Mouse (Mus musculus) gastrocnemius, postnatal 36 days (tissue): ENCODE data around the gene Robo3. TPM values are rescaled to one million over a fixed set of nuclear protein-coding genes. Genes with fewer than 3 reads are reported as not detected.

ENCODE experiments used
- DNase-seq, 2 experiments: peaks; one replicate each; pipeline ENCODE4 v3.0.0; 2022
- intact Hi-C: fragments of 180-260 bp; cut with DNase I; formaldehyde crosslinking; loops from one replicate; pipeline ENCODE4 v1.15.1; 2025
- total RNA-seq, 2 experiments: library from RNA; stranded (reverse); gene quantifications; 2 replicates each; pipeline ENCODE4 v1.2.3; 2021

The Robo3 gene
- total RNA-seq, 2 experiments from 2014 or later = not detected

DNA sequence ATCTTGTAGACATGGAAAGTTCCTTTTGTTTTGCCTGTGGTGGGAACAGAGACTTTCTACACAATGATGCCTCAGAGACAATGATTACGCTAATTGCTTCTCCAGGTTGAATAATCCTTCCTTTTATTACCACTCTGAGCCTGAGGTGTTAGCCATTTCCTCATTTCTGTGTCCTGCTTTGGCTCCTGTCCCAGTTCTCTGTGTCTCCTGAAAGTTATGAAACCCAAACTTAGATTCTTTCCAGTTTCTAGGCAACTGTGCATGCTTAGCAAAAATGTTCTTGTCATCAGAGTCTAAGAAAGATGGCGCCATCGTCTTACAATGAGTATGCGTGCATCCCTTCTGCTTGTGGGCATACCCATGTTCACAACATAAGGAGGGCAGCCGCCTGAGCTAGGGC is 57.3 kb downstream of the Robo3 start:
- intact Hi-C loops = no loop called here
- no peak for DNase-seq

DNA sequence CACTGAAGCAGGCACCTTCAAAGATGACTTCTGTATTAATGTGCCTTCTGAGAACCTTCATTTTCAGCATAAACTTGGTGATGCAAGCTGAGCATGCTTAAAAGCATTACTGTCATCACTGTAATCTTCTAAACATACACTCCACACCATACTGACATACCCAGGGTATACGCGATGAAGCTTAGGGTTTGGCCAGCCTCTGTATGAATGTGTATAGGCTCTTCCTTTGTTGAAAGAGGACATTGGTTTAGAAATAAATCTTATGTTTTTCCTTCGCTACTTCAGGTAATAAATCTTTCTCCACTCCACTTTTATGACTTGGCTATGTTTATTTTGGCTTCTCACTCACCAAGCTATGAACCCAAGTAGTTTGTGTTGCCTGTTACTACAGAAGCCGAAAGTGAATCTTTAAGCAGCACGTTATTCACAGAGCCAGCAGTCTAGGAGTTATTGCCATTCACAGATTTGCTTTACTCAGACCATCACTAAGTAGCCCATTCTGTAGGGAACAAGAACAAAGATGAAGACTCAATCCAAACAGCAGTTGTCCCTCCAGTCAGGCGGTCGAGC is 61.7 kb downstream of the Robo3 start:
- intact Hi-C loops = no loop called here
- no peak for DNase-seq

GRCm38 (mm10) chr9:37368860-37369259 is 64.2 kb downstream of the Robo3 start:
- no peak for DNase-seq

GRCm38 (mm10) chr9:37368081-37368830 is 64.8 kb downstream of the Robo3 start:
- DNase-seq = no peak
- intact Hi-C loops = no loop called here

More at GRCm38 (mm10) chr9:37368860-37369259, 64.2 kb downstream of the Robo3 start:
- intact Hi-C loops = no loop called here

DNA sequence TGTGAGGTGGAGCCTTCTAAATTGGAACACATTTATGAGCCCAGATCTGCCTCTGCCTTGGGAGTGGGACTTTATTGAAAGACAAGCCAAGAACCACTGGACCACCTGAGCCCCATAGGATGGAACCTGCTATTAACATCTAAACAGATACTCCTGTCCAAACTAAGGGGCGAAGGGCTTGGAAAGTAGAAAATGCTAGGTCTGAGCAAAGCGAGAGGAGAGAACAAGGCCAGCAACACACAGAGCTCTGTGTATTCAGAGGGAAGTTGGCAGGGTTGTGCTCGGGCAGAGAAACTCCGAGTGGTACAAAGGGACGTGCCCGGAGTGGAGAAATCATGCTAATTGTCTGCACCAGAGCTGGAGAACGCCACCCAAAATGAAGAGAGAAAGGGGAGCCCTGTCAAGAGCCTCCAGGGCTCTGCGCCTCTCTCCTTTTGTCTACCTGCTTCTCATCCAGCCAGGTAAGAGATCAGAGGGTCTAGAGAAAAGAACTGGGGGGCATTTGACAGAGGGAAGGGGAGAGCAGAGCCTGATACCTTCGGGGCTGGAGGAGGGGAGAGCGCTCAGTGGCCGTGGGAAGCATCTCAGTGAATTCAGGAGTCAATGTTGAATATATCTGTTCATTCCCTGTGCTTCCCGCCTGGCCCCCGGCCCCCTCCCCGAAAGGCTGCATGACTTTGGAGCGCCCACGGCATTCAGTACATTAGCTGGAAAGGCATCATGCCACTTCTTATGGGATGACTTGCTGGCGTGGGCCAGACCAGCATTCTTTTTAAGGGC is 65.6 kb downstream of the Robo3 start, which contains the start of gene Hepacam:
Hepacam (plus strand) TSS at position 51 of the 780 bp plus-strand sequence.
- DNase-seq = no peak
- intact Hi-C loops = no loop called here

- intact Hi-C loops = no loop called here
- no peak for DNase-seq
These were observed 67.3 kb downstream of the Robo3 start for GRCm38 (mm10) chr9:37365706-37366105.

Other genes with a start within 250 kb of the Robo3 start
- 1 to 10 TPM; 2.0 to 2.5 TPM for gene Tmem218, start 225.0 kb downstream of the Robo3 start, total RNA-seq
- gene Slc37a2, start 177.5 kb downstream of the Robo3 start, total RNA-seq = under 1 TPM; 0.64 to 0.79 TPM
- 1 to 10 TPM; 1.1 to 1.5 TPM for gene Ccdc15, start 84.8 kb downstream of the Robo3 start, total RNA-seq
- gene Hepacam, start 65.9 kb downstream of the Robo3 start, total RNA-seq = under 1 TPM; 0.08 to 0.52 TPM
- 1 to 10 TPM; 8.2 to 8.6 TPM for gene Robo4, start 31.3 kb downstream of the Robo3 start, total RNA-seq
- gene Msantd2, start 56.1 kb upstream of the Robo3 start, total RNA-seq = 1 to 10 TPM; 3.0 to 3.3 TPM
- 10 to 100 TPM; 20.8 to 23.3 TPM for gene Esam, start 94.8 kb upstream of the Robo3 start, total RNA-seq
- gene Vsig2, start 106.0 kb upstream of the Robo3 start, total RNA-seq = 1 to 10 TPM; 1.8 to 3.6 TPM
- gene Nrgn, start 119.7 kb upstream of the Robo3 start, total RNA-seq = under 1 TPM; 0.35 to 0.66 TPM
- gene Siae, start 122.5 kb upstream of the Robo3 start, total RNA-seq = 1 to 10 TPM; 3.5 TPM
- 1 to 10 TPM; 2.6 to 3.2 TPM for gene Spa17, start 180.5 kb upstream of the Robo3 start, total RNA-seq
- gene Tbrg1, start 224.1 kb upstream of the Robo3 start, total RNA-seq = 10 to 100 TPM; 27.7 to 32.7 TPM
- gene Panx3, start 236.0 kb upstream of the Robo3 start, total RNA-seq = not detected